Mouse (Mus musculus): Measurements from ENCODE around the gene Catip.
A peak's percentile ranks its signal among the peaks of the same experiment; 100 is the strongest.
"Not testable (repeated sequence)": the region's sequence is repeated elsewhere in the genome, so short reads cannot be mapped to it uniquely, and the experiment has no call there.

Catip gene

DNA sequence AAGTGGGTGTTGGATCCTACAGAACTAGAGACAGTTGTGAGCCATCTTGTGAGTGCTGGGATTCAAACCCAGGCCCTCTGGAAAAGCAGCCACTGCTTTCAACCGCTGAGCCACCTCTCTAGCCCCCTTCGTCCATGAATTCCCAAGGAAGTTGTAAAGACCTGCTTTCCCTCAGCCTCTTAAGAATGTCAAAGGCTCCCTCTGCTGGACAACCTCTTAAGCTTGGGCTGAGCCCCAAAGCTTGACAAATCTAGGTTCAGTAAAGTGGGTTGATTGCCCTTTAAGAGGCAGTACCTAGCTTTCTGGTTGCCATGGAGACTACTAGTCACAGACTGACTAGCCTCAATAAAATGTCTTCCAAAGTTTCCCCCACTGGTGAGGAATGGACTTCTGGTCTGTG is at the start of gene Catip:
Catip (plus strand) TSS at position 297 of the 400 bp plus-strand sequence.
- DNase-seq (ENCODE audit: low spot score in 2 of 2): peak in 1 of 2 experiments; percentile 41

- DNase-seq (ENCODE audit: low spot score in 2 of 2): peak in 1 of 2 experiments; percentile 37
Measured at GRCm38 (mm10) chr1:74313049-74313692, 48.7 kb upstream of the Catip start.

DNA sequence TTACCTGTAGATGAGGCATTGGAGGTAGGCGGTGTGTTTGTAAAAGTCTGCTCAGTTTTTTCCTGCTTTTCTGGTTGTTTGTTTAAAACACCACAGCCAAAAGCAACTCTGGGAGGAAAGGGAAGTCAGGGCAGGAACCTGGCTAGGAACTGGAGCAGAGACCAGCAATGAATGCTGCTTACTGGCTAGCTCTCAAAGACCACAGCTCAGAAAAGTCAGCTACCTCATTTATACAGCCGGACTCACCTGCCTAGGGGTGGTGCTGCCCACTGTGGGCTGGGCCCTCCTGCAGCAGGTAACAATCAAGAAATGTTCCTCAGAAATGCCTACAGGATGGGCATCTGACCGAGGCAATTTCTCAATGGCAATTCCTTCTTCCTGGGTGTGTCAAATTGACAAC is 47.1 kb upstream of the Catip start:
- DNase-seq (ENCODE audit: low spot score in 2 of 2): no peak

- no peak for DNase-seq (ENCODE audit: low spot score in 2 of 2)
Measured at GRCm38 (mm10) chr1:74316114-74316827, 45.6 kb upstream of the Catip start.

DNA sequence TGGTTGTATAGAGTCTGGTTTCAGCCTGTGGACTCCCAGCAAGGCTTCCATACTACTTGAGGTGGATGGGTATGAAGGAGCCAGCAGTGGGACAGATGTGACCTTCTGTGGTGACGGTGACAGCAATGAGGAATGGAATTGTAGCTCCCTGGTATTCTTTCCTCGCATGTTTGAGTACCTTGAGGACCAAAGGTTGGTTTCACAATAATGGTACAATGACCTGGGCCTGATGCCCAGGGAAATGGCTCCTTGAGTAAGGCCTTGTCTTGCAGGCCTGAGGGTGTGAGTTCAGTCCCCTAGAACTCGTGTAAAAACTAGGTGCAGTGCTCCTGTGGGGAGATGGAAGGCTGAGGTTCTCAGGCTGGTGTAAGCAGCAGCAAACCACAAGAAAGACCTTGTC is 43.2 kb upstream of the Catip start:
- no peak for DNase-seq (ENCODE audit: low spot score in 2 of 2)

DNA sequence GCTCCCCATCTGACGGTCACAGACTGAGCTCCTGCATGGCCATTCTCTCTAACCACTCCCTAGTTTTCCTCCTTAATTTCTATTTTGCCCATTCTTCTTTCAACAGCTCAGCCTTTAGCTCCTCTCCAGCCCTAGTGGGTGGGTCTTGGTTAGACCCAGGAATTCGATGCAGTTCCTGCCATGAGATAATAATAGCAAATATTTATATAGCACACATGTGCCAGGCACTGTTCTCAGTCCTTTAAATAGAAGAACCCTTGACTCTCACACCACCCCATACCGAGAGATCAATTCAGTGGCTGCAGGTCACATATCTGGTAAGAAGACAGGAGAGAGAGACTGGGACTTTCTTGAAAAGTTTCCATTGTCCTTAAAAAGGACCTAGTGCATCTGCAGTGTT is 40.5 kb upstream of the Catip start:
- DNase-seq (ENCODE audit: low spot score in 2 of 2): no peak

- not testable (repeated sequence) for DNase-seq (ENCODE audit: low spot score in 2 of 2)
Measured at GRCm38 (mm10) chr1:74326916-74327315, 35.0 kb upstream of the Catip start.

GRCm38 (mm10) chr1:74329899-74330431 is 31.9 kb upstream of the Catip start:
- no peak for DNase-seq (ENCODE audit: low spot score in 2 of 2)

DNA sequence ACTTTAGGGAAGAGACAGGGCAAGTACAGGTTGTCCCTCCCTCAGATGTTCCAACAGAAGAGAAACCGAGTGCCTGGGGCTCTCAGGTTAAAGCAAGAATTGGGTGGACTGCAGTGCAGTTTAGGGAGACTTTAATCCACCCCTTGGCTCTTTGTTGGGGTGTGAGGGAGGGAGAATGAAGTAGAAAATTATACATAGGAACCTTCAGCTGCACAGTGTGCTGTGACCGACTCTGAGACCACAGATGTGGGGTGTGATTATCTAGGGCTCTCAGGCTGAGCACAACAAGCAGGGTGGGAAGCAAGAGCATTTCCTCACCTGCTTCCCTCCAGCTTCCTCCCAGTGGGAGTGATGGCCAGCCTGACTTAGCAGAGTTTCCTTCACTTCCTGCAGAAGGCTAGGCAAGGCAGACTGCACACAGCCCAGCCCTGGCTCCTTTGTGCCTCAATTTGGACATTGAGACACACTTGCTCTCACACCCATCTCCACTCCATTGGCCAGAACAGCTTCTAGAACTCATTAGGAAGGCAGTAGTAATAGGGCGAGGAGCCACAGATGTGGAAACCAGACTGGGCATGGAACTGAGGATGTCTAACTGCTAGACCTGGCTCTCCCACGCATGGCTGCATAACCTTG is 30.7 kb upstream of the Catip start:
- DNase-seq (ENCODE audit: low spot score in 2 of 2): no peak

DNA sequence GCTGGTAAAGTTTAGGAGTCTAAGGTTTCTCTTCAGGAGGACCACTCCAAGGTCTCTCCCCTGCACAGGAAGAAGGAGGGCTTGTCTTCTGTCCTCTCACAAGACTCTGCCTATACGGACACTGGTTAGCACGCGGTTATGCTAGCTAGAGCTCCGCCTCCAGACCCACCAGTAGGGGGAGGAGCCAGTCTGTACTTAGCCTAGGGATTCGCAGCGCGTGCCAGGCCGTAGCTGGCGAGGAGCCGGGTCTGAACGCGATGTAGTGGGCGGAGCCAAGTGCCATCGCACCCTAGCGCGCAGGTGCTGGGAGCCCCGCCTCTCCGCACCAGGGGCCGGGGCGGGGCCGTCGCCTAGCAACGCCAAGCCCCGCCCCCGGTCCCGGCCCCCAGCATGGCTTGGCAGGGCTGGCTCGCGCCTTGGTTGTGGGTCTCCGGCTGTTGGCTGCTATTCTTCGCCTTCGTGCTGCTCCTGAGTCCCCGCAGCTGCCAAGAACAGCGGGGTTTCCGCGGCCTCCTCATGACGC is 29.6 kb upstream of the Catip start:
- peak; percentile 85 to 87 for DNase-seq (ENCODE audit: low spot score in 2 of 2)

DNA sequence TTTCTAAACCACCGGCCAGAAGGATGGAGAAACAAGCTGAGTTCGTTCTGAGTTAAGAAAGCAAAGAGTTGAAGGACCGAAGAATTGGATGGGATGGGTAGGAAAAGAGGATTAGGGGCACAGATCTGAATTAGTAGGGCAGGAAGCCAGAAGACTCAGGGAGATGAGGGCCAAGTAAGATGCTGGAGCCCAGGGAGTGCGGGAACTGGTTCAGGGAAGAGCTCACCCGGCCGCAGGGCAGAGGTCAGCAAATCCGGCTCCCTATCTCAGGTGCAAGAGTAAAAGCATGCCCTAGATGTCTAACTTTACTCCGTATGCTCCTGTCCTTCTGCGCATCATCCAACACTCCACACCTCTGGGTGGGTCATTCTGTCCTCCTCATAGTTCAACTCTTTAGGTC is 29.0 kb upstream of the Catip start:
- no peak for DNase-seq (ENCODE audit: low spot score in 2 of 2)

GRCm38 (mm10) chr1:74334607-74335006 is 27.3 kb upstream of the Catip start:
- DNase-seq (ENCODE audit: low spot score in 2 of 2): no peak

DNA sequence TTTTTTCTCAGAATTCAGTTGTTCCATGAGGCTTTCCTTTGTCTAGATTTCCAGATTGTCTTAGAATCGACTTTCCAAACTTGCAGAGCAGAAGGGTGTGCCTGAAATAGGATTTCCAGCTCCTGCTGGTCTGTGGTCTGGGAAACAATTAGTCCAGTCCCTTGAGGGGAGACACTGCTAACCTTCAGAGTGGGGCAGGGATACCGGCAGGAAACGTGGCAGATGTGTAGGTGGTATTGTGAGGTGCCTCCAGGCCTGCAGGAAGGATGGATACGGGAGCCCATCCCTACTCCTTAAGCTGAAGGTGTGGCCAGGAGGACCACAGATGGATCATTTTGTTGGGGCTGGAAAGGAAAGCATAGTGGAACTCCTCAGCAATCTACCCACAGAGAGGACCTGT is 26.9 kb upstream of the Catip start:
- no peak for DNase-seq (ENCODE audit: low spot score in 2 of 2)

DNA sequence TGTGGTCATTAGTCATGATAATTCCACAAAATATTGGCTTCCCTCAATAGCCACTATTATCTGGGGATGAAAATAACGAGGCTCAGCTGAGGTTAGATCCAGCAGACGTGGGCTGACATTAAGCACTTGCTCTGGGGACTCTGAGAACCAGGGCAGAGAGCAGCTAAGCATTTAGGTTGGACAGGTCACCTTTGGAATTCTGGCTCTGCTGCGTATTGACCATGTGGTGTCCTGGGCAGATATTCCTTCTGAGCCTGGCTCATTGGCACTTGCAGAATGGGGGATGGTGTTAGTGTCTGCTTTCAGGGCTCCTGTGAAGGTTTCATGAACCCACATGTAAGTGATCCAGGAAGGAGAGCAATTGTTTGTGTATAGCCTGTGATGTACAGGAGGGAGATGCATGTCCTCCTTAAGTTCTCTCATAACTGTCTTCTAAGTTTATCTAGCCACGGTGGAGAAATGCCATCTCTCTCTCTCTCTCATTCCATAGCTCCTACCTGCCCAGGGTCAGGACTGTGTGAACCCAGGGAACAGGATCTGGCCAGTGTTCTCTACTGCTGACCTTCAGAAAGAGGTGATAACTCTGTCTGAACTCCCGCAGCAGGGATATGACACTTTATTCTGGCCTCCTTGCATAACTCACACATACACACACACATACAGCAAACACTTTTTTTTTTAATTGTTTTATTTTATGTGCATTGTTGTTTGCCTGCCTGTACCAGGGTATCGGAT is 26.3 kb upstream of the Catip start:
- DNase-seq (ENCODE audit: low spot score in 2 of 2): no peak

GRCm38 (mm10) chr1:74337241-74337771 is 24.6 kb upstream of the Catip start:
- no peak for DNase-seq (ENCODE audit: low spot score in 2 of 2)

GRCm38 (mm10) chr1:74338013-74338412 is 23.9 kb upstream of the Catip start:
- no peak for DNase-seq (ENCODE audit: low spot score in 2 of 2)

GRCm38 (mm10) chr1:74338626-74339025 is 23.3 kb upstream of the Catip start:
- DNase-seq (ENCODE audit: low spot score in 2 of 2): no peak

- DNase-seq (ENCODE audit: low spot score in 2 of 2): no peak
Measured at GRCm38 (mm10) chr1:74339917-74340316, 22.0 kb upstream of the Catip start.

DNA sequence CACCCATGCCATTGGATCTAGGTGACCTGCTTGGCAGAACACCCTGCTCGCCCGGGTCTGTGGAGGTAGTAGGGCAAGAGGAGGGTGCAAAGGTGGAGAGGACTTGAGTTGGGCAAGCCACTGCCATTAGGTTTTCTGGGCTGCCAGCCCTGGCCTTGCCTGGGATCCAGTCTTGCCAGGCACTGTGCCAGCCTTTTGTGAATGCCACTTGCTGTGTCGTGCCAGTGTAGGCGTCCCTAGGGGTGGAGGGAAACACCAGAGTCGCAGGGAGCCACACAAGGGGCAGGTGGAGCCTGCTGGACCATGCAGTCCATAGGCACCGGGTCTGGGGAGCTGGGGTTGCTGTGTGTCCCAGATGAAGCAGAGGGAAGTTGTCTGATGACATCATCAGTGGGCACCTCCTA is 21.5 kb upstream of the Catip start:
- no peak for DNase-seq (ENCODE audit: low spot score in 2 of 2)

DNA sequence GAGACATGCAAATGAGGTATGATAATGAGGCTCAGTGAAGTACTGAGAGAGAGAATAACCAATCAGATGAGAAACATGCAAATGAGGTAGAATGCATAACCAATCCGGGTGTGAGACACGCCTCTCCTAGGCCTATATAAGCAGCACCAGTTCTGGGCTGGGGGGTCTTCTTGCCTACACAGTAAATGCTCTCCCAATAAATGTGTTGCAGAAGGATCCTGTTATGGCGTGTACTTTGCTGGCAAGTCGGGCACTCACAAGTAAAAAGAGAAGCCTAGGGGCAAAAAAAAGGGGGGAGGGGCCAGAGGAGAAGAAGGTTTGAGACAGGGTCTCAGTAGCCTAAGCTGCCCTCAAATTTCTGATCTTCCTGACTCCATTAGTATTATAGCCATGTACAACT is 20.9 kb upstream of the Catip start:
- not testable (repeated sequence) for DNase-seq (ENCODE audit: low spot score in 2 of 2)

GRCm38 (mm10) chr1:74341898-74342297 is 20.0 kb upstream of the Catip start:
- no peak for DNase-seq (ENCODE audit: low spot score in 2 of 2)

DNA sequence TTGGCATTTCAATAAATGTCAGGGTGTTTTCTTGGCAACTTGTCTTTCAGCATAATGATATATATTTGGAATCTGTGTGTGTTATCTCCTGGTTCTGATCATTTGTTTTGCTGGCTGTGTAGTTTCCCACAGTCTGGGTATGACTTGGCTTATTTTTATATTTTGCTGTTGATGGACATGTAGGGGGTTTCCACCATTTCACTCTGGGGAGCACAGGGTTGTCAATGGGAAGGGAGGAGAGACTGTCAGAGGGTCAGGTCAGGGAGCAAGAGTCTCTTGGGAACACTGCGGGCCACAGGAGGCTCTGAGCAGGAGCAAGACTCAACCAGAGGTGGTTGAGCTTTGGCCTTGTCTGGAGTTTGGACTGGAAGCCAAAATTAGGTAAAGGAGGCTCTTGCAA is 19.6 kb upstream of the Catip start:
- DNase-seq (ENCODE audit: low spot score in 2 of 2): no peak
